Mouse (Mus musculus): ENCODE measurements around the gene Efemp2. TPM values are rescaled to one million over a fixed set of nuclear protein-coding genes. Genes with fewer than 3 reads are reported as not detected.
A peak's percentile ranks its signal among the peaks of the same experiment; 100 is the strongest.

Efemp2 gene
- polyA plus RNA-seq, 1 experiment = 177 TPM

GRCm38 (mm10) chr19:5466916-5467500, 6.7 kb upstream of the Efemp2 start:
- Histone ChIP-seq H3K27me3 (ENCODE audit: control insufficient read depth, insufficient read depth, insufficient read length) (no peaks in the 10 kb centered on the region), H3ac (ENCODE audit: control insufficient read depth, insufficient read length, low read depth) (no peak overlapping the region), H3K4me3 (ENCODE audit: insufficient read depth, poor library complexity, severe bottlenecking) (no peak overlapping the region), H3K79me3 (ENCODE audit: low read depth) (no peaks in the 10 kb centered on the region), H3K36me3 (ENCODE audit: control insufficient read depth, insufficient read depth) (peaks cover 49% of the 10 kb centered on the region), H3K79me2 (ENCODE audit: control insufficient read depth, insufficient read depth) (peaks cover 6% of the 10 kb centered on the region)
- no peak for TF ChIP-seq CTCF (IDR thresholded peaks at IDR 0.05; ENCODE audit: control insufficient read depth, insufficient read depth, insufficient read length)
- TF ChIP-seq CEBPB (IDR thresholded peaks at IDR 0.05; ENCODE audit: low read depth) = no peak
- TF ChIP-seq FOSL1 (IDR thresholded peaks at IDR 0.05; ENCODE audit: insufficient read depth, low read length, poor library complexity, severe bottlenecking) = no peak
- no peak for TF ChIP-seq MYOD1 (IDR thresholded peaks at IDR 0.05; ENCODE audit: control insufficient read depth, insufficient read length, low read depth)
- TF ChIP-seq MYOG (IDR thresholded peaks at IDR 0.05; ENCODE audit: control insufficient read depth, extremely low read depth, insufficient read length) = no peak
- TF ChIP-seq USF1 (IDR thresholded peaks at IDR 0.05; ENCODE audit: low read depth) = no peak
- TF ChIP-seq MAX (IDR thresholded peaks at IDR 0.05) = no peak

GRCm38 (mm10) chr19:5468374-5468773, 5.4 kb upstream of the Efemp2 start, which contains the start of gene Ctsw:
Ctsw (minus strand) TSS chr19:5468507.
- H3K4me3 ChIP-seq (ENCODE audit: insufficient read depth, poor library complexity, severe bottlenecking) = no peak within 1 kb of the TSS
- H3K79me2 ChIP-seq (ENCODE audit: control insufficient read depth, insufficient read depth) = no peaks in the 10 kb centered on the region
- TF ChIP-seq MYOG (IDR thresholded peaks at IDR 0.05; ENCODE audit: control insufficient read depth, extremely low read depth, insufficient read length) = no peak
- TF ChIP-seq USF1 (IDR thresholded peaks at IDR 0.05; ENCODE audit: low read depth) = no peak
- no peak for TF ChIP-seq MAX (IDR thresholded peaks at IDR 0.05)
- no peak for TF ChIP-seq CEBPB (IDR thresholded peaks at IDR 0.05; ENCODE audit: low read depth)
- no peaks in the 10 kb centered on the region for H3K27me3 ChIP-seq (ENCODE audit: control insufficient read depth, insufficient read depth, insufficient read length)
- H3K79me3 ChIP-seq (ENCODE audit: low read depth) = no peaks in the 10 kb centered on the region
- peaks cover 35% of the 10 kb centered on the region for H3K36me3 ChIP-seq (ENCODE audit: control insufficient read depth, insufficient read depth)
- H3ac ChIP-seq (ENCODE audit: control insufficient read depth, insufficient read length, low read depth) = no peak within 1 kb of the TSS

GRCm38 (mm10) chr19:5471846-5472245, 1.9 kb upstream of the Efemp2 start:
- no peaks in the 10 kb centered on the region for H3K27me3 ChIP-seq (ENCODE audit: control insufficient read depth, insufficient read depth, insufficient read length)
- peaks cover 18% of the 10 kb centered on the region for H3K79me3 ChIP-seq (ENCODE audit: low read depth)
- no peak overlapping the region for H3K4me3 ChIP-seq (ENCODE audit: insufficient read depth, poor library complexity, severe bottlenecking)
- H3ac ChIP-seq (ENCODE audit: control insufficient read depth, insufficient read length, low read depth) = no peak overlapping the region
- TF ChIP-seq CTCF (IDR thresholded peaks at IDR 0.05; ENCODE audit: control insufficient read depth, insufficient read depth, insufficient read length) = no peak
- TF ChIP-seq MYOG (IDR thresholded peaks at IDR 0.05; ENCODE audit: control insufficient read depth, extremely low read depth, insufficient read length) = no peak
- no peak for TF ChIP-seq MYOD1 (IDR thresholded peaks at IDR 0.05; ENCODE audit: control insufficient read depth, insufficient read length, low read depth)
- no peak for TF ChIP-seq MAX (IDR thresholded peaks at IDR 0.05)
- TF ChIP-seq USF1 (IDR thresholded peaks at IDR 0.05; ENCODE audit: low read depth) = no peak
- TF ChIP-seq CEBPB (IDR thresholded peaks at IDR 0.05; ENCODE audit: low read depth) = no peak
- TF ChIP-seq FOSL1 (IDR thresholded peaks at IDR 0.05; ENCODE audit: insufficient read depth, low read length, poor library complexity, severe bottlenecking) = no peak
- peaks cover 11% of the 10 kb centered on the region for H3K36me3 ChIP-seq (ENCODE audit: control insufficient read depth, insufficient read depth)
- peaks cover 27% of the 10 kb centered on the region for H3K79me2 ChIP-seq (ENCODE audit: control insufficient read depth, insufficient read depth)

GRCm38 (mm10) chr19:5472857-5473256, 897 bp upstream of the Efemp2 start:
- TF ChIP-seq MYOG (IDR thresholded peaks at IDR 0.05; ENCODE audit: control insufficient read depth, extremely low read depth, insufficient read length) = no peak
- peak; percentile 37 for TF ChIP-seq MAX (IDR thresholded peaks at IDR 0.05)
- no peak for TF ChIP-seq MYOD1 (IDR thresholded peaks at IDR 0.05; ENCODE audit: control insufficient read depth, insufficient read length, low read depth)
- Histone ChIP-seq H3K79me2 (ENCODE audit: control insufficient read depth, insufficient read depth) (peaks cover 37% of the 10 kb centered on the region), H3ac (ENCODE audit: control insufficient read depth, insufficient read length, low read depth) (no peak overlapping the region), H3K4me3 (ENCODE audit: insufficient read depth, poor library complexity, severe bottlenecking) (peak overlapping the region; percentile 7), H3K36me3 (ENCODE audit: control insufficient read depth, insufficient read depth) (peaks cover 17% of the 10 kb centered on the region), H3K79me3 (ENCODE audit: low read depth) (peaks cover 22% of the 10 kb centered on the region), H3K27me3 (ENCODE audit: control insufficient read depth, insufficient read depth, insufficient read length) (no peaks in the 10 kb centered on the region)

GRCm38 (mm10) chr19:5474281-5475068, 721 bp downstream of the Efemp2 start:
- H3K36me3 ChIP-seq (ENCODE audit: control insufficient read depth, insufficient read depth) = peaks cover 34% of the 10 kb centered on the region
- TF ChIP-seq CTCF (IDR thresholded peaks at IDR 0.05; ENCODE audit: control insufficient read depth, insufficient read depth, insufficient read length) = peak; percentile 5
- no peak for TF ChIP-seq FOSL1 (IDR thresholded peaks at IDR 0.05; ENCODE audit: insufficient read depth, low read length, poor library complexity, severe bottlenecking)
- H3K4me3 ChIP-seq (ENCODE audit: insufficient read depth, poor library complexity, severe bottlenecking) = peak overlapping the region; percentile 75
- H3ac ChIP-seq (ENCODE audit: control insufficient read depth, insufficient read length, low read depth) = peak overlapping the region; percentile 56
- no peaks in the 10 kb centered on the region for H3K27me3 ChIP-seq (ENCODE audit: control insufficient read depth, insufficient read depth, insufficient read length)
- peaks cover 49% of the 10 kb centered on the region for H3K79me2 ChIP-seq (ENCODE audit: control insufficient read depth, insufficient read depth)
- H3K79me3 ChIP-seq (ENCODE audit: low read depth) = peaks cover 25% of the 10 kb centered on the region

All from C2C12 (cell line).